Mouse (Mus musculus): ENCODE measurements around the gene Slc25a19. TPM values are rescaled to one million over a fixed set of nuclear protein-coding genes. Genes with fewer than 3 reads are reported as not detected.
A peak's percentile ranks its signal among the peaks of the same experiment; 100 is the strongest.

Slc25a19 gene
- total RNA-seq, 2 experiments from 2014 or later = 44.4 to 46.8 TPM

DNA sequence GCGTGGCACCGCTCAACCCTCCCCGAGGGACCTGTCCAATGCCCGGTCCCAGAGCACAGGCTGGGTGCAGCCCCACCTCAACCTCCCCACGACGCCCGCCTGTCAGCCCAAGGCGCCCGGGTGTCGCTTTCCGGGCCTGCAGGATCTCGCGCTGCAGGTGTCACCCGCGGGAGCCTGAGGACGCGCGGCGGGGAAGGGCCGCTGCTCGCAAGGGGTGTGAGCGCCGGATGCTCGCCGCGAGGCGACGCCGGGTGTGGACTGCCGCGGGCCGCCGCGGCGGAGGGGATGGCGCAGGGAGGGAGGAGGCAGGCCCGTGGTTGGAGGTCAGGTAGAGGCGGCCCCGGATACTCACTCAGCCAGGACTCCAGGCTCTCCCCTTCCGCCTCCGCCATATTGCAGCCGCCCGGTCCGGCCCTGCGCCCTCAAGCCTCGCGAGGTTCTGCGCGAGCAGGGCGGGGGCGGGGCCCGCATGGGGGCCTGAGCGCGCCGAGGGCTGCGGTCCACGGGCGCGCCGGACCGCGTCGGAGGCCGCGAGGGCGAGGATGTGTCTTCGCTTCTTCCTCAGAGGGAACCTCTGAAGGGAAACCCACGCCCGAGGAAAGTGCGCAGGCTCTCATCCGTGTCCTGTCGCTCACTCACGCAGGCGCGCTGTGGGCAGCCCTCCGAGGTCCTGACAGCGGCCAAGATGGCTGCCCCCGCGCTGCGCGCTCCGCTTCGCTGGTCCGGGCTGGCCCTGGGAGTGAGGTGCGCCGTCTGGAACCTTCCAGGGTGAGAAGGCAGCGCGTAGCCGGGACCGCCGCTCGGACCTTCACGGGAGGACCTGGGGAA lies 24.4 kb downstream of the Slc25a19 start, which contains the start of the genes Mrps7 and Gga3:
Gene Mrps7, plus strand, starts transcription at position 450 of the 828 bp plus-strand sequence.
Gene Gga3, minus strand, starts transcription at position 576 of the 828 bp plus-strand sequence.
- DNase-seq = peak; percentile 90 to 91
- intact Hi-C loops (cut with DNase I) = loop anchor here (5.0 kb wide), 1 partner anchor 36 kb away; no protein-coding TSS in a partner anchor

DNA sequence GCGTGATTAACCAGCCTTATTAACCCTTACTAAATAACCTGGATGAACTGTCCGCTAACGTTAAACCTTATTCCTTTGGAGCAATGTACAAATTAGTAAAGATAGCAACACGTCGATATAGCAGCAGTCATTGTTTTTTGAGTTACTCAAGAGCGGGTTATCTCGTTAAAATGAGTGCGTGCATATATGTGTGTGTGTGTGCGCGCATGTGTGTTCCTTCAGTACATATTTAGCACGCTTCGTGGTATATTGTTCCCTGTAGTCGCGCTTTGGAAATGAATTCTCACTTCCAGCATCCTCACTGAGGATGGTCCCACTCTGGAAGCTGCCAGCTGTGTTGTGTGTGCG lies 25.0 kb downstream of the Slc25a19 start:
- DNase-seq = no peak
- intact Hi-C loops (cut with DNase I) = loop anchor here (5.0 kb wide), 1 partner anchor 36 kb away; no protein-coding TSS in a partner anchor

DNA sequence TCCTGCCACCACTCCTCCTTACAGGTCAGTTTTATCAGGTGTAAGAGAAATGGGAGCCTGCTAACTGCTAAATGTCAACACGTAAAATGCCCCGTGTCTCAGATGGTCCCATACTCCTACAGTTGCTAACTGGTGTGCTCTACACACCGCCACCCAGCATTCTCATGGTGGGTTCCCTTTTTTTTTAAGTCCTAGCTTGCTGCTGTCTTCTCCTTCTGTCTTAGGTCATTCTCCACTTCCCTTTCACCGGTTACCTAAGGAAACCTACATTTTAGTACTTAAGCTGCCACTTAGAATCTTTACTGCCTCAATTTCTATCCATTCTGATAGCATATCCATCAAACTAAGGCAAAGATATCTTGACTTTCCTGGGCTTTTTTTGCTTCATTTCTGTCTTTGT lies 26.9 kb downstream of the Slc25a19 start:
- DNase-seq = no peak
- intact Hi-C loops (cut with DNase I) = loop anchor here (5.0 kb wide), 1 partner anchor 34 kb away; no protein-coding TSS in a partner anchor

DNA sequence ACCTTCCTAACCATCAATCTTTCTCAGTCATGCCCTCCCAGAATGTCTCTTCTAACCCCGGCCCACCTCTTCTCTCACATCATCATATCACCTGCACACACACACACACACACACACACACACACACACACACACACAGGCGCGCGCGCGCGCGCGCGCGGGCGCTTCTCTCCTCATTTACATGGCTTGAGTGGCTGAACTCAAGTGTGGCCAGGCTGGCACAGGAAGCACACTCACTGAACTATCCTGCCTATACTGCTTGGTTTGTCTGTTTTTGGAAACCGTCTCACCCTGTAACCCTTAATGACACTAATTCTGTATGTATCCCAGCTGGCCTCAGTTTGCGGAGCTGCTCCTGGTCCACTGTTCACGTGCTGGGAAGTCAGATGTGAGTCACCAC lies 27.4 kb downstream of the Slc25a19 start:
- intact Hi-C loops (cut with DNase I) = loop anchor here (5.0 kb wide), 1 partner anchor 33 kb away; no protein-coding TSS in a partner anchor
- DNase-seq = no peak

DNA sequence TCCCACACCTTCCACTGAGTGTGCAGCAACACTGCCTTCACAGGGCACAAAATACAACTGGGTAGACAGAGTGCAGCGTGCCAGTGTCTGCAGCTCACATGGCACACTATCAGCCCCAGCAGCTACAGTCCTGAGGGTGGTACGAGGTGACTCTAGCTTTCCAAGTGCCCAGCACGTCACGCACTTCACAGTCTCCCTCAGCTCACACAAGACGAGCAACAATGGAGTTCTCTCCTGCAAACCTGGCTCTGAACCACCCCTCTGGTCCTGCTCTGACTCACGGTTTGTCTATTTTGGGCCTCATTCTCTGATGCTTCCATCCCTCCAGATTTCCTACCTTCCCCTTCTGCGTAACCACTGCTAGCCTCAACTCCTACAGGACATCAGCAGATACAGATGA lies 28.4 kb downstream of the Slc25a19 start:
- intact Hi-C loops (cut with DNase I) = loop anchor here (5.0 kb wide), 1 partner anchor 32 kb away; no protein-coding TSS in a partner anchor
- no peak for DNase-seq

DNA sequence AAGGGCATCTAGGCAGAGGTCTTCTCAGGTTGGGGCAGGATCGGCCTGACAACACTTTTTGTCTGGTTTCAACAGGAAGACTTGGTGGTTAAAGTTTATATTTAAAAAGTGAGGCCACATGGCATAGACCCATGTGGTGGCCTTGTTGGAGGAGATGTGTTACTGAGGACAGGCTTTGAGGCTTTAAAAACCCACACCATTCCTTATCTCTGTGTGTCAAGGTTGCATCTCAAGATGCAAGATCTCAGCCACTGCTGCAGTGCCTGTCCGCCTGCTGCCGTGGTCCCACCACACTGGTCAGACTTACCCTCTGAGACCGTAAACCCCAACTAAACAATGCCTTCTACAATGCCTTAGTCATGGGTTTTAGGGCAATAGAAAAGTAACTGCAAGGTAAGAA lies 29.8 kb downstream of the Slc25a19 start:
- intact Hi-C loops (cut with DNase I) = no loop called here
- DNase-seq = no peak

DNA sequence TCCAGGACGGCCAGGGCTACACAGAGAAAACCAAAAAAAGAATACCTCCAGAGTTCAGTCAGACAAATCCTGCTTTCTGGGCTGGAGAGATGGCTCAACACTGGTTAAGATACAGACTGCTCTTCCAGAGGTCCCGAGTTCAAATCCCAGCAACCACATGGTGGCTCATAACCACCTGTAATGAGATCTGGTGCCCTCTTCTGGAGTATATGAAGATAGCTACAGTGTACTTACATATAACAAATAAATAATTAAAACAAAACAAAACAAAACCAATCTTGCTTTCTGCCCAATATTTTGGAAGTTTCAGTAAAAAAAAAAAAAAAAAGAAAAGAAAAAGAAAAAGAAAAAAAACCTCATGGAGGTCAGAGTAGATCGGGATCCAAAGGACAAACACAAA lies 32.9 kb downstream of the Slc25a19 start:
- intact Hi-C loops (cut with DNase I) = no loop called here
- DNase-seq = no peak

DNA sequence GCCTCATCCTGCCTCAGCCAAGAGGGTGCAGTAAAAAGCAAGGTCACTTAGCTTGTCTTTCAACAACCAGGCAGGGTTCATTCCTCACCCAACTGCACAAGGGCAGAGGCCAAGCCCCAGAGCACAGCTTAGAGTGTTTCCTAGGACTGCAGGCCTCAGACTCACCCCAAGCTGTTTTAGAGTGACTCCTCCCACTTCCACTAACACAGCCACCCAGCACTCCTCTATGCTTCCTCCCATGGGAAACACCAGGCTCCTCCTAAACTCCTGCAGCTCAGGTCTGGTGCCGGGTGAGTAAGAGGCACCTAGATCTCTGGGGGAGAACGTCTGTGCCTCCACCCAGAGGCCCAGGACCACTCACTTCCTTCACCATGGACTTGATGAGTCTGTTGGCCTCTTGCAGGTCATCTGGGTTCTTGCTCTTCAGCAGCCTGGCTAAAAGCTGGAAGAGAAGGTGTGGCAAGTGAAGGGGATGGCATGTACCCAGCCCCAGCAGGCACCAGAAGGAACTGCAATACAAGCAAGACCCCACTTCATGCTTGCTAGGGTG lies 37.5 kb downstream of the Slc25a19 start:
- intact Hi-C loops (cut with DNase I) = no loop called here
- DNase-seq = no peak

DNA sequence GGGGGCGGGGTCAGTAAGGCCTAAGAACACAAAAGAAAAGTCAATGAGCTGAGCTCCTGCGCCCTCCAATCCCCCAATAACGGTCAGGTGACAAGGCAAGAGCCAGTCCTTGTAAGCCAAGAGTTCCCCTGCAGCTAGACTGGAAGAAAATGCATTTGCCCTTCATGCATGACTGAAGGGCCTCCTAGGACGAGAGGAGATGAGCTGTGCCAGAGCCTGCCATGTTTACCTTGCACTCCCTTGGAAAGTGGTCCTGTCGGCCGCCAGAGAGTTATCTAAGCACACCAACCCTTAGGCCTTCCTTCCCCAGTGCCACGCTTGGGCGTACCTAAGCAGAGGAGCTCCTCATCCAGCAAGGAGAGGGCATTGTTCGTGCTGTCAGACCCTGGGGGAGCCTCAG lies 40.1 kb downstream of the Slc25a19 start:
- DNase-seq = no peak
- intact Hi-C loops (cut with DNase I) = no loop called here

DNA sequence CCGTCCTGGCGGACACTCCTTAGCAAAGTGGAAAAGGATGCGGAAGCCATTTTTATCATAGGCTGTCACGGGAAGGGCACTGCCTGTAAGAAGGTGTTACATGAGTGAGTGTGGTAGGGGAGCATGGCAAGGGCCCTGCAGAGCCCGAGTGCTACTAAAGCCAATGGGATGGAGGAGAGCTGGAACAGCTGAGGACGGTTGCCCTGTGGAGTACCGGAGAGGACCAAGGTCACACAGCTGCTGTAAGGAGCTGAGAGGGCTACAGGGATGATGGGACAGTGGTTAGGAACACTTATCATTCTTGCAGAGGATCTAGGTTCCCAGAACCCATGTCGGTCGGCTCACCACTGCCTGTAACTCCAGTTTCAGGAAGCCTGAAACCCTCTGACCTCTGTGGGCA lies 41.7 kb downstream of the Slc25a19 start:
- intact Hi-C loops (cut with DNase I) = no loop called here
- DNase-seq = no peak

DNA sequence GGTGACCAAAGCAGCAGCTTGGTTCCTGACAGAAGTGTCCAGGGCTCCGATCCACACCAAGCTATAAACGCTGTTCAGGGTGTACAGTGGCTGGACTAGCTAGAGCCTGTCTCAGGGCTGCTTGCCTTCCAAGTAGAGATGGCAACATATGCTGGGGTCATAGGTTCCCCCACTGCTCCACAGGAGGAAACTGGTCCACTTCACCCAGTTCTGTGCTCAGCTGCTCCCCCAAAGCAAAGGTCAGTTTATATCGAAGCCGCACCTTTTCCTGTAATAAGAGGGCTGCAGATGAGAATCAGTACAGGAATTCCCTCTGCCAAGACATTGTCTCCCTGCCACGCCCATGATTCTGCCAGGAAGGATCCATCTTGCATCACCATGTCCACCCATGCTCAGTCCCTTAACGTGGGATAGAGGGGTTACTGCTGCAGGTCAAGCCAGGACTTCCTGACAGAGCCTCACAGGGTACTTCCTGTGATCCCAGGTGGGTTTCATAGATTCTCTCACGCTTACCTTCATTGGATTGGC lies 42.5 kb downstream of the Slc25a19 start:
- no peak for DNase-seq
- intact Hi-C loops (cut with DNase I) = no loop called here

DNA sequence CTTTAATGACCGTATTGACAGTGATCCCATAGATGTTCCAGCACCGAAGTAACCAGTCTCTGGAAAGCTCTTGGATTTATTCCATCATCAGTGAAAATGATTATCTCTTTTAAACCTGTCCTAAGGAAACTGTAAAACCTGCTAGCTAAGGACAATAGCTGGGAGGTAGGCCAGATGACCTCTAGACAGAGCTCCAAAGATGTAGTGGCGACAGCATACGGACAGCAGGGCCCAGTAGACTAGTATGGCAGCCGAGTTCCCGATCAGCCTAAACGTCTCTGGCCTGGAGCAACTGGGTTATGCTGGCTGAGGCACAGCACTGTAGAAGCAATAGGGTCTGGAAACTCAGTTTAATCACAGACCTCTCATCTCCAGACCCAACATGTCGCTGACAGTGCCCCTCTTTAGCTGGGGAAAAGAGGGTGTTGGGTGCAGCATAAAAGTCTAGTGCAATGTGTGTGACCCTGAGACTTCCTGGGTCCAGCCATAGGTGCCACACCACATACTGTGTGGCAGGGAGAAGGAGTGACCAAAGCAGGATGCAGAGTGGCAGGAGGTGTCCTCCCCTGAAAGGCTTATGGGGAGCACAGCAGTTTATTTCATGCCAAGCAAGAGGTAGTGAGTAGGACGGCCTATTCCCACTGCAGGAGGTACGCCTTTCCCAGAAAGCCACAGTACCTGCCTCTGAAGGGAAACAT lies 43.6 kb downstream of the Slc25a19 start:
- intact Hi-C loops (cut with DNase I) = no loop called here
- no peak for DNase-seq

DNA sequence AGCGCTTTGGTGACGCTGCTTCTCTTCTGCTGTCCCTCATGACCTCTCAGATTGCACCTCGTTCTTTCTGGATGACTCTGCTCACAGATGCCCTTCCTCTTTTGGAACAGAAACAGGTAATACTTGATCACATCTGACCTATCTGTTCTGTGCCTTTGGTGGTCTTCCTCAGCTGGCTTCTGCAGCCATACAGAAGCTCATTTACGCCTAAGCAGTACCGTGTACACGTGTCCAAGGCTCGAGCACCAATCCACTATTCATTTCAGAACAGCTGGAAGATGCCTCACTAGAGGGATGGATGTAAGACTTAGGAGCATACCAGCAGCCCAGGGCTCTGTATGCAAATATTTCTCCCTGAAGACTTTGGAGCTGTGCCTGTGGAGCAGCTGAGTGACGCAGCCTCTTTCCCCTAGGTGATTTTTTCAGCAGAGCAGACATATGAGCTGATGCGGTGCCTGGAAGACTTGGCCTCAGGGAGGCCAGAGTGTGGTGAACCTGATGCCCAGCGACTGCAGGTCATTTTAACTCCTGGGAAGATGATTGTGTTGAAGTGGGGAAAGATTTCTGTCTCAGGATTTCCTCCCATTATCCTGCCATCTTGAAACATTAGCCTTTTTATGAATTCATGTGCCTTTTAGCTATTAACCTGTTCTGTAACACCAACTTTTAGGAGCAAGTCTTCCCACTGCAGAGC lies 45.0 kb downstream of the Slc25a19 start:
- intact Hi-C loops (cut with DNase I) = no loop called here
- no peak for DNase-seq

DNA sequence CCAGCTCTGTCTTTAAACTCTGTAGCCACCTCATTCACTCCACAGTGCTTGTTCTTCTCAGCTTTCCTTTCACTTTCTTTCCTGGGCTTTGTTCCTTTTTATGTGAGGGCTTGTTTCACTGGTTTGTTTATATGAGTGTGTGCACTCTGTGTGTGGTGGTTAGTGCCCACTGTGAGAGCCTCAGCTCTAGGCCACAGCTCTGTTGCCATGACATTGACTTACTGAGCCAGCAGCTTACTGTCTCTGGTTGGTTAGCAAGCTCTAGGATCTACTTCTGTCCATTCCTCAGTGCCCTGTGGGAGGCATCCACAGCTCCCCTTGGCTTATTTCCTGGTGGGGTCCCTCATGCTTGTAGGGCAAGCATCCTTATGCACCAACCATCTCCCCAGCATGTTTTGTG lies 49.0 kb downstream of the Slc25a19 start:
- intact Hi-C loops (cut with DNase I) = no loop called here
- no peak for DNase-seq

DNA sequence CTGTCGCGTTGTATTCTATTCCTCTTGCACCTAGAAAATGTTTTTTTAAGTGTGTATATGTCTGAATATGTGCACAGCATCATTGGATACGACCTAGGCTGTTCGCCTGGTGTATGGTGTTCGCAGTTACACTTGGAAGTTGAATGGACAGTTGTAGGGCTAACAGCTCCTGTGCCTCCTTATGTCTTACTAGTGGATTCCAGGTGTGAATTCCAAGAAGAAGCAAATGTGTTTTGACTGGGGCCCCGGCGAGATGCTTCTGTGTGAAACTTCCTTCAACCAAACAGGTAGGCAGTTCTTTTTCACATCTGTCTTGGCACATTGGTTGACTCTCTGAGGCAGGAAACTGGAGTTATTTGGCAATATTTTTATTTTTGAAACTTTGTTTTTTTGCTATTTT lies 63.1 kb downstream of the Slc25a19 start:
- no peak for DNase-seq
- intact Hi-C loops (cut with DNase I) = loop anchor here (5.0 kb wide), 1 partner anchor 37 kb away; the partner anchor contains the start of genes Gga3 and Mrps7

Other genes with a start within 250 kb of the Slc25a19 start
- gene Cdr2l, start 246.4 kb downstream of the Slc25a19 start, total RNA-seq (2021) = 1 to 10 TPM; 2.1 to 2.6 TPM
- 10 to 100 TPM; 86.7 to 98.5 TPM for gene Mrpl58, start 224.5 kb downstream of the Slc25a19 start, total RNA-seq (2021)
- gene Atp5h, start 208.3 kb downstream of the Slc25a19 start, total RNA-seq (2021) = 100 to 1,000 TPM; 770 to 834 TPM
- 10 to 100 TPM; 12.7 to 12.9 TPM for gene Kctd2, start 208.2 kb downstream of the Slc25a19 start, total RNA-seq (2021)
- gene Trim80, start 187.8 kb downstream of the Slc25a19 start, total RNA-seq (2021) = not detected
- gene Slc16a5, start 165.8 kb downstream of the Slc25a19 start, total RNA-seq (2021) = under 1 TPM in 1 of 2 experiments, not detected in 1; 0.61 TPM
- 1 to 10 TPM in 1 of 2 experiments, under 1 TPM in 1; 0.89 to 1.2 TPM for gene Armc7, start 152.6 kb downstream of the Slc25a19 start, total RNA-seq (2021)
- gene Nt5c, start 136.4 kb downstream of the Slc25a19 start, total RNA-seq (2021) = 1 to 10 TPM; 6.5 to 9.2 TPM
- 10 to 100 TPM; 34.6 to 48.3 TPM for gene Jpt1, start 113.9 kb downstream of the Slc25a19 start, total RNA-seq (2021)
- gene Sumo2, start 92.0 kb downstream of the Slc25a19 start, total RNA-seq (2021) = 100 to 1,000 TPM; 107 to 124 TPM
- 10 to 100 TPM; 15.8 to 20.8 TPM for gene Nup85, start 63.9 kb downstream of the Slc25a19 start, total RNA-seq (2021)
- gene Mrps7, start 24.4 kb downstream of the Slc25a19 start, total RNA-seq (2021) = 10 to 100 TPM; 66.8 to 72.4 TPM
- 10 to 100 TPM; 12.5 to 13.0 TPM for gene Gga3, start 24.2 kb downstream of the Slc25a19 start, total RNA-seq (2021)
- gene Mif4gd, start 15.3 kb downstream of the Slc25a19 start, total RNA-seq (2021) = 10 to 100 TPM; 41.8 to 45.8 TPM
- gene Grb2, start 80.3 kb upstream of the Slc25a19 start, total RNA-seq (2021) = 10 to 100 TPM; 56.4 to 65.7 TPM
- 10 to 100 TPM; 73.1 to 79.5 TPM for gene Tmem94, start 137.1 kb upstream of the Slc25a19 start, total RNA-seq (2021)
- gene Caskin2, start 185.3 kb upstream of the Slc25a19 start, total RNA-seq (2021) = 10 to 100 TPM; 12.6 to 13.3 TPM
- 1 to 10 TPM; 4.6 to 6.0 TPM for gene Tsen54, start 186.4 kb upstream of the Slc25a19 start, total RNA-seq (2021)
- 1 to 10 TPM; 6.5 to 9.9 TPM for gene Llgl2, start 195.8 kb upstream of the Slc25a19 start, total RNA-seq (2021)
- gene Myo15b, start 230.1 kb upstream of the Slc25a19 start, total RNA-seq (2021) = not detected